Mouse (Mus musculus): ENCODE measurements around the gene Olfr923.
"Not testable (repeated sequence)": the region's sequence is repeated elsewhere in the genome, so short reads cannot be mapped to it uniquely, and the experiment has no call there.

The Olfr923 gene

DNA sequence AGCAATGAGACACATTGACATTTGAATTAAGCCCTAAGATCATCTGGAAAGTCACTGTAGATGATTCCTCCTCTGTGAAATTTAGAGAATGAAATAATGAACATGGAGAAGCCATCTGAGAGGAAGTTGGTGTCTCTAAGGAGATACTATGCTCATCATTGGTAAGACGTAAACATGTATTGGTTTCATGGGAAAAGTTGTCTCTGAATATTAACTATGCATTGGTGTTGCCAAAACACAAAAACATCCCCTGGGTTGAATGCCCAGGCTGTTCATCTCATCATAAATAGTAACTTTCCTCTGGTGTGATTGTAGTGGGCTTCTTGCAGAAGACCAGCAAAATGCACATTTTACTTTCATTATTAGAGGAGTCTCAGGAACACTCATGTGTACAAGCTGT, at the start of gene Olfr923:
TSS of gene Olfr923 (plus strand) at position 301 of the 400 bp plus-strand sequence.
- no peak for DNase-seq (ENCODE audit: low spot score in 2 of 2)

DNA sequence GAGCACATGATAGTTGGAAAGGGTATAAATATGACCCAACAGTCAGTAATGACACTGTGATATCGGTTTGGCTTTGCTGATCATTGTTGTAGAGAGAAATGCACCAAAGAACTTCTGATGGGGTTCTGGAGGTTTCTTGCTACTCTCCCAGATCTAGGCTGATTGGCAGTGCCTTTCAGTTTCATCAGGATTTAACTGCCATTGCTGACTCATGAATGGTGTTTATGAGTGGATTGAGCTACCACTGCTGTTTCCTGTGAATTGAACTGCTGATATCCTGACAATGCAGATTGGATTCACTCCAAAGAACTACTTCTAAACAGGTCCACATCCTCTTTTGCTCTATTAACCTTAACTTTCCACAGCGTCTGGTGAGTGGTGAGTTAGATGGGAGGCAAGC, 33.7 kb upstream of the Olfr923 start:
- no peak for DNase-seq (ENCODE audit: low spot score in 2 of 2)

DNA sequence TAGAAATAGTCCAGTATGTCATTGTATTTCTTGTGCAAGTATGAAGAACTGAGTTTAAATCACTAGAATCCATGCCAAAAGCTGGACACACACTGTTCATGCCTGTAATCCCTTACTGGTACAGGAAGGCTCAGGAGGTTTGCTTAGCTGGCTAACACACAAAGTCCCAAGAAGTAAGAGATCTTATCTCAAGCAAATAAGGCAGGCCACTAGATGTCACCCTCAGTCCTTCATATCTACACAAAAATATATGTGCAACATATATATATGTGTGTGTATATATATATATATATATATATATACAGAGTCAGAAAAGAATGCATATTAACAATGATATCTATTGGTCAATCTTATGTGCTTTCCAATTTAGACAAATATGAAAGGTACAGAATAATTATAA, 20.6 kb upstream of the Olfr923 start:
- DNase-seq (ENCODE audit: low spot score in 2 of 2): peak in 1 of 2 experiments; percentile 18

DNA sequence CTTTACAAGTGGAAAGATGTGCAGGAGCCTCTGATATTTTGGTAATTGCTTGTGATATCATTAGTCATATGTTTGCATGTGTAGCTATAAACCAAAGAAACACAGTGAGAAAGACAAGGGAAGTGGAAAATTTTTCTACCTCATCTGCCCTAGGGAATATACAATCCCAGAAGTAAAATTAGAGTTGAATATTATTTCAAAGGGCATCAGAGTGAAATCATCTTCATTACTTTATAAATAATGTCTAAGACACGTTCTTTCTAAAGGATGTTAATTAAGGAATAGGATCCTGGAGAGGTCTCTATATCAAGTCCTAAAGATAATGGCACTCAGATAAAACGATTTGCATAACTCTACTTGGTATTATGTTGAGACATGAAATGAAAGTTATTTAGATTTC, 12.0 kb upstream of the Olfr923 start, which contains the start of gene Olfr922:
TSS of gene Olfr922 (plus strand) at position 301 of the 400 bp plus-strand sequence.
- no peak for DNase-seq (ENCODE audit: low spot score in 2 of 2)

DNA sequence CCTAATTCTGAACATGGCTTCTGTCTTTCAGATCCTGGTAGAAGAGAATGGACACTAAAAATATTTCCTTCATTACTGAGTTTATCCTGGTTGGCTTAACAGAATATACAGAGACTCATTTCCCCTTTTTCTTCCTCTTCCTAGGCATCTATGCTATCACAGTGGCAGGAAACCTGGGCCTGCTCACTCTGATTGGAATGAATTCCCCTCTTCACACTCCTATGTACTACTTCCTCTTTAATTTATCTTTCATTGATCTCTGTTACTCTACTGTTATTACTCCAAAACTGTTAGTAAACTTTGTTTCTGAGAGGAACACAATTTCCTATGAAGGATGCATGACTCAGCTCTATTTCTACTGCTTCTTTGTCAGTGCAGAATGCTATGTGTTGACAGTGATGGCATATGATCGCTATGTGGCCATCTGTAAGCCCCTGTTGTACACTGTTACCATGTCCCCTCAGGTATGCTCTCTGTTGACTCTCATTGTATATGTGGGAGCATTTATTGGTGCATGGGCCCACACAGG, 10.8 kb upstream of the Olfr923 start:
- no peak for DNase-seq (ENCODE audit: low spot score in 2 of 2)

DNA sequence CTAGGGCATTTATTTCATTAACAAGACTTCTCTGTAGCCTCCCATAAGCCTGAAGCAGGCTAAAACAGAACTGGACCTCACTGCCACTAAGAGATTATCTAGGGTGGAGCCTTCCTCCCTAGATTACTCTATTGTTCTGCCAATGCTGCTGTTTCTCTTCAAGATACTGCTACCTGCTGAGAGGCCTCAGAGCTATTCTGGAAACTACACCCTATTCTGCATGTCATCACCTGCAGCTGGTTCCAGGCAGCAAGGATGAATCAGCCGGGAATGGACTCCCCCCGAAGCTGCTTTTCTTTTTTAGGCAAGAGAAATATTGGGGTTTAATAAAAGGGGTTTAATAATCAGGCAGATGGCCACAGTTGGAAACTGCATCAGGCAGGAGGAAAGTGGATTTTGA, 6.7 kb downstream of the Olfr923 start:
- DNase-seq (ENCODE audit: low spot score in 2 of 2): no peak

DNA sequence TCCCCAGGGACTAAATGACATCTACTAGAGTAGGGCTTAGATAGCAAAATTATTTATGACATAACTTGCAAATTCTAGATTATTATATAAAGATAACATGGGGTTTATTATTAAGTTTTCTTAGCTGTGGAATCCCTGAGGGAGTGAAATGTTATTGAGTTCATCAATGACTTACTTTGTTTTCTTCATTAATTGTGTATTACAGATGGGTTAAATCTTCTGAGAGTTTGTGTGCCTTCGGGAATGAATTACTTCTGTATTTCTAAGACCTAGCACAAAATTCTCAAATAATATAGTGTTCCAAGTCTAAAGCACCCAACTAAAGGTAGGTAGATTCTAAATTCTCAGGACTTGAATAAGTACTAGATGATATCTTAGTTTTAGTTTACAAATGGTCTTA, 17.8 kb downstream of the Olfr923 start, which contains the start of gene Olfr924:
TSS of gene Olfr924 (plus strand) at position 301 of the 400 bp plus-strand sequence.
- DNase-seq (ENCODE audit: low spot score in 2 of 2): no peak

DNA sequence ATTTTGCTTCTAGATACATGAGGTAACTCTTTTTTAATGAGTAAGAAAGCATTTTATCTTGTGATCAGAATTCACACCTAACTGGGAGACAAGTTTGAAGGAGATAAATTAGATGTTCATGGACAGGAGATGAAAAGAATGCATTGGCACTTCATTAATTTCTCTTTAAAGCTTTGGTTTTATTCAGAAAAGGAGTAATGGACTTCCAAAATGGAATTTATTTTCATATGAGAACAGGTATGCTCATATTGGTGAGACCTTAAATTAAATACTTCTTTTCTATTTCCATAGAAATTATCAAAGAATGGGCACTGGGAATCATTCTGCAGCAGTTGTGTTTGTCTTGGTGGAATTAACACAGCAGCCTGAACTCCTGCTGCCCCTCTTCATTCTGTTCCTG, 28.4 kb downstream of the Olfr923 start, which contains the start of gene Olfr26:
TSS of gene Olfr26 (plus strand) at position 301 of the 400 bp plus-strand sequence.
- DNase-seq (ENCODE audit: low spot score in 2 of 2): no peak

DNA sequence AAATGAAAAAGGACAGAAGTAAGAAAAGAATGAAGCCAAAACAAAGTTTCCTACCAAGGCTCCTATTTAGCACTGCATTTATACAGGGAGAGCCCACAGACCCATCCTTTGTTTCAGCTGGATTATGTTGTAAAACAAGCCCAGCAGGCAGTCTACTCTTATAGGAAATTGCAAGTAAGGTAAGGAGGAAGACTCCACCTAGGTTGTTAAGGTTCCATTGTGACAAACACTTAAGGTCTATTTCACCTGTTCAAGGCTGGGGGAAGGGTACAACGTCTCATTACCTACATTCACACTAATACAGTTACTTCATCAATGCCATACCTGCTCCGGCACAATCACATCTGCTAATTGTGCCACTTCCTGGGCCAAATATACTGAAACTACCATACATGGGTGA, 48.5 kb downstream of the Olfr923 start:
- DNase-seq (ENCODE audit: low spot score in 2 of 2): not testable (repeated sequence)

DNA sequence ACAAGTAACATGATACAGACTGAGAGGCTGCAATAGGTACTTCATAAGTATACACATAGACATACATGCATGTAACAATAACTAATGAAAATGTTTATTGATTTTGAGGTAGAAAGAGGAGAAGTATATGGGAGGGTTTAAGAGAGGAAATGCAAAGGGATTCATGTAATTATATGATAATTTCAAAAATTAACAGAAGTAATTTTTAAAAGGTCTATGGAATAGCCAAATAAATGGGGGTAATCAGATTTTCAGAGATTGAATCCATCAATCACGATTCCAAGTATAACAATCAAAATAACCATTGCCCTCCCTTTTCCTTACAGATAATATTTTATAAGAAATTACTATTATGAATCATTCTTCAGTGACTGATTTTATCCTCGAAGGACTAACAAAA, 50.5 kb downstream of the Olfr923 start, which contains the start of gene Olfr926:
TSS of gene Olfr926 (plus strand) at position 301 of the 400 bp plus-strand sequence.
- no peak for DNase-seq (ENCODE audit: low spot score in 2 of 2)

Measured in left cerebral cortex, adult 9 months (tissue).